Mouse (Mus musculus) thymus, postnatal 10 days (tissue): ENCODE measurements around the gene Mcts1.

Experiments
- DNase-seq, 2 experiments: peaks; one replicate each; pipeline ENCODE4 v3.0.0; 2021; ENCODE audit warnings: low spot score in 2 of 2

Gene Mcts1

DNA sequence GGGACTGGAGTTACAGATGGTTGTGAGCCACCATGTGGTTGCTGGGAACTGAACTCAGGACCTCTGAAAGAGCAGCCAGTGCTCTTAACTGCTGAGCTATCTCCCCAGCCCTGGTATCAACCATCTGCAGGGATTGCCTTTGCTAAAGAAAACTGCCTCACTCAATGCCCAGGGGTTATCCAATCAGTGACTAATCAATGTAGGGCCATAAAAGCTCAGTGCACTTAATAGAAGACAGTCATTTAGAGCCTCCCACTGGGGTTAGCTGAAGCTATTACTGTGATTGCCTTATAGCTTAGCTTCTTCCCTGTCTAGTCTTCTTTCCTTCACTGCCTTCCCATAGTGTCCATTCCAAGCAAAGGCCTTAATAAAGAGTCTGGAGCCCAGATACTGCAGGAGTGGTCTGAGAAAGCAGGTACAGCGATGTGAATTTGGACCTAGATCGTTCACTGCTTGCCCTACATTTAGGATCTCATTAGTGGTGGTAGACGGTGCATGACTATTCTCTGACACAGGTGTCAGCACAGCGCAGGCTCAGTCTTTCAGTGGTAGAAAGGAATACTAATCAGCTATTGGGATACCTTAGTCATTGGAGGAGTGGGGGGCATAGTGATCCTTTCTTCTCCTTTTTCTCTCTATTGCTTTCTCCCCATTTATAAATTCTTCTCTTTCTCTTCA is 56.0 kb downstream of the Mcts1 start:
- no peak for DNase-seq
